ENCODE assay signal across 9 mouse cellular contexts in the genomic region with DNA sequence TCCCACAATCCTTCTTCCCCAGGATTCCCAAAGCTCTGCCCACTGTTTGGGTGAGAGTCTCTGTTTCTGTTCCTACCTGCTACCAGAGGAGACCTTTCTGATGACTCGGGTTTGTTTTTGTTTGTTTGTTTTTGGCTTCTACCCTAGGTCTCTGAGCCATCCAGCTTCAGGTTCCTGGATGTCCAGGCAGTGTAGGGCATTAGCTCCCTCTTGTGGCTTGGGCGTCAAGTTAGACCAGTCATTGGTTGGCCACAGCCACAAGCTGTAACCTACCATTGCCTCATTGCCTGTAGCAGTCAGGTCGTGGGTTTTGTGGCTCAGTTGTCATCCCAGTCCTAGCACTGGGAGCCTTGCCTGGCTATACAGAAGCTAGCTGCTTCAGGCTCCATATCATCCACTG.
A peak's percentile ranks its signal among the peaks of the same experiment; 100 is the strongest.
DNase-seq lines count a peak whose midpoint lies in the region; ATAC-seq and TF ChIP-seq lines count a peak whose summit lies in the region.
"Had no signal": no experiment of that assay in that cellular context is flagged by ENCODE, and none has a peak within 500 bp of the region (broad histone marks: within the 10 kb centered on the region; RNA-seq: fewer than 3 reads in every experiment).

No protein-coding gene starts in this region.

- no peak for ATAC-seq in megakaryocyte progenitor cell, adult 5-6 weeks (replicated peaks; ENCODE audit: poor library complexity)

- WGBS in kidney, adult 2 months, result 34% methylated on average over 3 of the region's 3 CpGs

- peak; percentile 37 for TF ChIP-seq CTCF in kidney, adult 2 months (conservative IDR thresholded peaks at IDR 0.05; ENCODE audit: insufficient read depth, insufficient read length, low read depth, low read length)

- no peaks in the 10 kb centered on the region for H3K36me3 ChIP-seq in kidney, adult 2 months (ENCODE audit: control insufficient read depth, insufficient read depth, low read length)
- H3K36me3 ChIP-seq: neural tube, embryonic 12.5 days had no signal

- no peak for TF ChIP-seq POLR2A in kidney, adult 2 months (IDR thresholded peaks at IDR 0.05; ENCODE audit: low read depth, low read length)

- no peak overlapping the region for H3K4me3 ChIP-seq in kidney, adult 2 months (ENCODE audit: insufficient read depth, low read depth, low read length)
- H3K4me3 ChIP-seq: neural tube, embryonic 12.5 days had no signal

- no peaks in the 10 kb centered on the region for H3K27me3 ChIP-seq in kidney, adult 2 months (replicated peaks; ENCODE audit: control insufficient read depth, insufficient read depth, low read length)
- H3K27me3 ChIP-seq: neural tube, embryonic 12.5 days had no signal

- no peaks in the 10 kb centered on the region for H3K4me1 ChIP-seq in kidney, adult 2 months (ENCODE audit: control insufficient read depth, insufficient read depth, low read length)
- H3K4me1 ChIP-seq: neural tube, embryonic 12.5 days had no signal

- DNase-seq in adrenal gland, adult 2 months, result peak; percentile 12
- no peak for DNase-seq in adrenal gland, postnatal 4 days (ENCODE audit: low spot score in 2 of 2)
- DNase-seq in kidney, adult 2 months, result no peak
- DNase-seq in kidney, postnatal 25 days, result no peak
- DNase-seq in ovary, postnatal 36 days (ENCODE audit: low spot score), result peak; percentile 6
- no peak for DNase-seq in ovary, postnatal 10 days (ENCODE audit: low spot score)
- DNase-seq in gastrocnemius, postnatal 10 days, result no peak

- H3K27ac ChIP-seq in kidney, adult 2 months (ENCODE audit: insufficient read depth, low read depth, low read length), result no peak overlapping the region
- H3K27ac ChIP-seq: neural tube, embryonic 12.5 days had no signal

Comparison
In these comparisons a context has a peak if more than half of its experiments do, and no peak if none do; other contexts are left out.
1. DNase-seq: peak in adrenal gland, adult 2 months (single experiment) and ovary, postnatal 36 days (single experiment); none in adrenal gland, postnatal 4 days (0 of 2), kidney, adult 2 months (single experiment), kidney, postnatal 25 days (0 of 2), ovary, postnatal 10 days (single experiment) and gastrocnemius, postnatal 10 days (single experiment).